In genomic region chr4:139151370-139151769, GRCm38 (mm10) we compare ENCODE assay signal across 26 mouse cellular contexts. TPM values are rescaled to one million over a fixed set of nuclear protein-coding genes. Genes with fewer than 3 reads are reported as not detected.
DNase-seq lines count a peak whose midpoint lies in the region; ATAC-seq and TF ChIP-seq lines count a peak whose summit lies in the region.
"Had no signal": no experiment of that assay in that cellular context is flagged by ENCODE, and none has a peak within 500 bp of the region (broad histone marks: within the 10 kb centered on the region; RNA-seq: fewer than 3 reads in every experiment).

No protein-coding gene starts in this region.

- no peaks in the 10 kb centered on the region for H3K79me2 ChIP-seq in liver, adult 2 months (ENCODE audit: control insufficient read depth, insufficient read depth, low read length)

- H3K4me2 ChIP-seq in hindbrain, postnatal 0 days (ENCODE audit: low read depth, low read length): no peak overlapping the region
- H3K4me2 ChIP-seq in hindbrain, embryonic 11.5 days (replicated peaks; ENCODE audit: low read depth, low read length): no peak overlapping the region
- H3K4me2 ChIP-seq in liver, embryonic 12.5 days: no peak overlapping the region
- H3K4me2 ChIP-seq: embryonic facial prominence, embryonic 12.5 days; hindbrain, embryonic 15.5 days; intestine, embryonic 15.5 days; limb, embryonic 12.5 days; midbrain, embryonic 13.5 days; neural tube, embryonic 12.5 days had no signal

- H3K36me3 ChIP-seq in hindbrain, postnatal 0 days (ENCODE audit: insufficient read depth, low read length): no peaks in the 10 kb centered on the region
- H3K36me3 ChIP-seq in hindbrain, embryonic 11.5 days (ENCODE audit: control insufficient read depth, insufficient read depth, low read length): no peaks in the 10 kb centered on the region
- H3K36me3 ChIP-seq in liver, adult 2 months (ENCODE audit: control insufficient read depth, insufficient read depth, low read length): no peaks in the 10 kb centered on the region
- H3K36me3 ChIP-seq in liver, embryonic 12.5 days: no peaks in the 10 kb centered on the region
- no peaks in the 10 kb centered on the region for H3K36me3 ChIP-seq in testis, adult 2 months (ENCODE audit: control insufficient read depth, insufficient read depth, low read length)
- H3K36me3 ChIP-seq: embryonic facial prominence, embryonic 12.5 days; heart, embryonic 10.5 days; hindbrain, embryonic 15.5 days; intestine, embryonic 15.5 days; limb, embryonic 12.5 days; midbrain, embryonic 13.5 days; neural tube, embryonic 12.5 days had no signal

- H3K27ac ChIP-seq in hindbrain, postnatal 0 days: no peak overlapping the region
- no peak overlapping the region for H3K27ac ChIP-seq in hindbrain, embryonic 11.5 days (ENCODE audit: low read depth, low read length)
- H3K27ac ChIP-seq in liver, adult 2 months (replicated peaks; ENCODE audit: insufficient read depth, low read depth, low read length): no peak overlapping the region
- H3K27ac ChIP-seq in liver, embryonic 12.5 days: no peak overlapping the region
- H3K27ac ChIP-seq in testis, adult 2 months (ENCODE audit: control insufficient read depth, insufficient read depth, low read depth, low read length): no peak overlapping the region
- H3K27ac ChIP-seq: embryonic facial prominence, embryonic 12.5 days; heart, embryonic 10.5 days; hindbrain, embryonic 15.5 days; intestine, embryonic 15.5 days; limb, embryonic 12.5 days; midbrain, embryonic 13.5 days; neural tube, embryonic 12.5 days had no signal

- no peak for DNase-seq in hindbrain, postnatal 0 days (ENCODE audit: low spot score)
- DNase-seq in hindbrain, embryonic 11.5 days (ENCODE audit: low spot score): no peak
- DNase-seq in liver, adult 2 months (ENCODE audit: extremely low read depth, low read depth, low spot score): no peak
- no peak for DNase-seq in testis, postnatal 10 days (ENCODE audit: low spot score)
- DNase-seq in testis, postnatal 14 days (ENCODE audit: low spot score): peak; percentile 60
- no peak for DNase-seq in embryo, embryonic 9.5 days (ENCODE audit: extremely low spot score)
- DNase-seq: adrenal gland, adult 2 months; cerebellum, adult 18-20 months; cerebellum, postnatal 14 days; forebrain, postnatal 0 days; gastrocnemius, postnatal 36 days; heart, postnatal 4 days; kidney, postnatal 10 days; retina, postnatal 1 day; right cerebral cortex, postnatal 25 days had no signal

- H3K4me1 ChIP-seq in hindbrain, postnatal 0 days (ENCODE audit: insufficient read depth, low read length): no peaks in the 10 kb centered on the region
- H3K4me1 ChIP-seq in hindbrain, embryonic 11.5 days (replicated peaks; ENCODE audit: control insufficient read depth, insufficient read depth, low read length): no peaks in the 10 kb centered on the region
- H3K4me1 ChIP-seq in liver, adult 2 months (ENCODE audit: control insufficient read depth, insufficient read depth, low read length): no peaks in the 10 kb centered on the region
- no peaks in the 10 kb centered on the region for H3K4me1 ChIP-seq in liver, embryonic 12.5 days
- peaks cover 2% of the 10 kb centered on the region for H3K4me1 ChIP-seq in testis, adult 2 months (ENCODE audit: control insufficient read depth, insufficient read depth, low read length)
- H3K4me1 ChIP-seq: embryonic facial prominence, embryonic 12.5 days; heart, embryonic 10.5 days; hindbrain, embryonic 15.5 days; intestine, embryonic 15.5 days; limb, embryonic 12.5 days; midbrain, embryonic 13.5 days; neural tube, embryonic 12.5 days had no signal

- WGBS in hindbrain, postnatal 0 days: 72% methylated on average over 6 of the region's 6 CpGs
- 69% methylated on average over 6 of the region's 6 CpGs for WGBS in hindbrain, embryonic 11.5 days
- 74% methylated on average over 6 of the region's 6 CpGs for WGBS in liver, adult 2 months
- WGBS in liver, embryonic 12.5 days (ENCODE audit: insufficient replicate concordance): 53% methylated on average over 6 of the region's 6 CpGs

- no peak for TF ChIP-seq POLR2A in liver, adult 2 months (IDR thresholded peaks at IDR 0.05; ENCODE audit: extremely low read depth, insufficient read depth, low read length)
- TF ChIP-seq POLR2A in testis, adult 2 months (IDR thresholded peaks at IDR 0.05; ENCODE audit: control insufficient read depth, low read depth, low read length): no peak

- H3K9ac ChIP-seq in hindbrain, postnatal 0 days (replicated peaks; ENCODE audit: low read length): no peak overlapping the region
- H3K9ac ChIP-seq in hindbrain, embryonic 11.5 days (ENCODE audit: low read depth, low read length): no peak overlapping the region
- no peak overlapping the region for H3K9ac ChIP-seq in liver, adult 2 months (ENCODE audit: low read depth, low read length)
- no peak overlapping the region for H3K9ac ChIP-seq in liver, embryonic 12.5 days
- H3K9ac ChIP-seq: embryonic facial prominence, embryonic 12.5 days; forebrain, postnatal 0 days; hindbrain, embryonic 15.5 days; intestine, embryonic 15.5 days; limb, embryonic 12.5 days; midbrain, embryonic 13.5 days; neural tube, embryonic 12.5 days had no signal

- H3K4me3 ChIP-seq in hindbrain, postnatal 0 days (ENCODE audit: low read length): no peak overlapping the region
- no peak overlapping the region for H3K4me3 ChIP-seq in hindbrain, embryonic 11.5 days (ENCODE audit: low read depth, low read length)
- no peak overlapping the region for H3K4me3 ChIP-seq in liver, adult 2 months (ENCODE audit: insufficient read depth, low read depth, low read length)
- no peak overlapping the region for H3K4me3 ChIP-seq in liver, embryonic 12.5 days
- no peak overlapping the region for H3K4me3 ChIP-seq in testis, adult 2 months (ENCODE audit: control insufficient read depth, low read depth, low read length)
- H3K4me3 ChIP-seq: embryonic facial prominence, embryonic 12.5 days; heart, embryonic 10.5 days; hindbrain, embryonic 15.5 days; intestine, embryonic 15.5 days; limb, embryonic 12.5 days; megakaryocyte, embryonic 14.5 days; midbrain, embryonic 13.5 days; neural tube, embryonic 12.5 days had no signal

- no peak for ATAC-seq in hindbrain, postnatal 0 days
- no peak for ATAC-seq in hindbrain, embryonic 11.5 days (ENCODE audit: low FRiP score)
- ATAC-seq in liver, embryonic 12.5 days: no peak
- ATAC-seq: forebrain, postnatal 0 days; intestine, embryonic 15.5 days; midbrain, embryonic 13.5 days; Patski had no signal

- H3K27me3 ChIP-seq in hindbrain, postnatal 0 days (ENCODE audit: insufficient read depth, low read length): no peaks in the 10 kb centered on the region; the same call in 1 of the 2 replicates
- H3K27me3 ChIP-seq in hindbrain, embryonic 11.5 days (ENCODE audit: control insufficient read depth, insufficient read depth, low read length): no peaks in the 10 kb centered on the region
- H3K27me3 ChIP-seq in liver, adult 2 months (ENCODE audit: control insufficient read depth, insufficient read depth, low read length): no peaks in the 10 kb centered on the region
- H3K27me3 ChIP-seq in liver, embryonic 12.5 days (replicated peaks): peaks cover 18% of the 10 kb centered on the region
- H3K27me3 ChIP-seq in testis, adult 2 months (ENCODE audit: control insufficient read depth, insufficient read depth, low read length): no peaks in the 10 kb centered on the region
- H3K27me3 ChIP-seq: embryonic facial prominence, embryonic 12.5 days; hindbrain, embryonic 15.5 days; intestine, embryonic 15.5 days; limb, embryonic 12.5 days; midbrain, embryonic 13.5 days; neural tube, embryonic 12.5 days; Patski had no signal

- peaks cover 15% of the 10 kb centered on the region for H3K9me3 ChIP-seq in hindbrain, postnatal 0 days (ENCODE audit: low read length)
- H3K9me3 ChIP-seq in hindbrain, embryonic 11.5 days (ENCODE audit: control insufficient read depth, low read length): no peaks in the 10 kb centered on the region
- H3K9me3 ChIP-seq in liver, embryonic 12.5 days (replicated peaks): 0 out of 2 replicates have a peak, but pooled peaks cover 4% of the 10 kb centered on the region
- H3K9me3 ChIP-seq: intestine, embryonic 15.5 days had no signal

- TF ChIP-seq CTCF in hindbrain, postnatal 0 days (IDR thresholded peaks at IDR 0.05; ENCODE audit: low read depth): peak; percentile 22; the same call in 1 of the 2 replicates
- 0 out of 2 replicates have a peak, but pooled peaks have one; percentile 10 for TF ChIP-seq CTCF in liver, adult 2 months (IDR thresholded peaks at IDR 0.05; ENCODE audit: low read depth, low read length)
- peak; percentile 22; the same call in 1 of the 2 replicates for TF ChIP-seq CTCF in testis, adult 2 months (IDR thresholded peaks at IDR 0.05; ENCODE audit: control insufficient read depth, insufficient read depth, insufficient replicate concordance, low read depth, low read length)

RNA-seq across cellular contexts. Expression of gene Minos1, which starts 20.5 kb away (rescaled TPM):
- 17.1 and 19.1 TPM in 2 replicates for total RNA-seq in hindbrain, postnatal 0 days (2014; rRNA removed)
- 462 and 467 TPM in 2 replicates for polyA plus RNA-seq in hindbrain, postnatal 0 days (2015; fragmentation: Nextera tagmentation; extraction: Ambion mirVana)
- 399 TPM in 2 replicates for polyA plus RNA-seq in hindbrain, embryonic 11.5 days (2014; fragmentation: Nextera tagmentation; extraction: Ambion mirVana)
- total RNA-seq in liver, adult 2 months (2014; rRNA removed): 45.2 and 55.5 TPM in 2 replicates
- 26.3 and 29.7 TPM in 2 replicates for polyA plus RNA-seq in liver, adult 2 months (2012; rRNA removed)
- 401 and 406 TPM in 2 replicates for polyA plus RNA-seq in liver, embryonic 12.5 days (2016; fragmentation: Nextera tagmentation; extraction: Ambion mirVana)
- 145 and 152 TPM in 2 replicates for polyA plus RNA-seq in testis, adult 2 months (2012; rRNA removed)

RNA-seq across cellular contexts. Expression of gene Capzb, which starts 41.3 kb away (rescaled TPM):
- 86.6 and 88.5 TPM in 2 replicates for total RNA-seq in hindbrain, postnatal 0 days (2014; rRNA removed)
- 310 and 315 TPM in 2 replicates for polyA plus RNA-seq in hindbrain, postnatal 0 days (2015; fragmentation: Nextera tagmentation; extraction: Ambion mirVana)
- polyA plus RNA-seq in hindbrain, embryonic 11.5 days (2014; fragmentation: Nextera tagmentation; extraction: Ambion mirVana): 239 and 255 TPM in 2 replicates
- 51.4 and 58.5 TPM in 2 replicates for total RNA-seq in liver, adult 2 months (2014; rRNA removed)
- polyA plus RNA-seq in liver, adult 2 months (2012; rRNA removed): 52.6 and 56.4 TPM in 2 replicates
- 208 and 209 TPM in 2 replicates for polyA plus RNA-seq in liver, embryonic 12.5 days (2016; fragmentation: Nextera tagmentation; extraction: Ambion mirVana)
- 286 and 311 TPM in 2 replicates for polyA plus RNA-seq in testis, adult 2 months (2012; rRNA removed)

RNA-seq across cellular contexts. Expression of gene Nbl1, which starts 58.6 kb away (rescaled TPM):
- 69.4 and 85.3 TPM in 2 replicates for total RNA-seq in hindbrain, postnatal 0 days (2014; rRNA removed)
- 60.6 and 64.4 TPM in 2 replicates for polyA plus RNA-seq in hindbrain, postnatal 0 days (2015; fragmentation: Nextera tagmentation; extraction: Ambion mirVana)
- 17.2 and 19.6 TPM in 2 replicates for polyA plus RNA-seq in hindbrain, embryonic 11.5 days (2014; fragmentation: Nextera tagmentation; extraction: Ambion mirVana)
- total RNA-seq in liver, adult 2 months (2014; rRNA removed): 0.37 and 1.7 TPM in 2 replicates
- polyA plus RNA-seq in liver, adult 2 months (2012; rRNA removed): 1.1 and 1.3 TPM in 2 replicates
- polyA plus RNA-seq in liver, embryonic 12.5 days (2016; fragmentation: Nextera tagmentation; extraction: Ambion mirVana): 2.1 and 2.5 TPM in 2 replicates
- 5.4 and 10.1 TPM in 2 replicates for polyA plus RNA-seq in testis, adult 2 months (2012; rRNA removed)
